Mouse (Mus musculus): ENCODE measurements around the gene Trappc4. TPM values are rescaled to one million over a fixed set of nuclear protein-coding genes. Genes with fewer than 3 reads are reported as not detected.

Trappc4 gene
- polyA plus RNA-seq, 1 experiment from 2014 or later: 123 TPM

GRCm38 (mm10) chr9:44398551-44398950 lies 8.8 kb downstream of the Trappc4 start:
- Histone ChIP-seq H3K9ac (replicated peaks; ENCODE audit: low read depth, low read length) (no peak overlapping the region), H3K36me3 (ENCODE audit: control insufficient read depth, insufficient read depth, low read length) (peaks cover 24% of the 10 kb centered on the region), H3K9me3 (ENCODE audit: control insufficient read depth, low read depth, low read length) (no peaks in the 10 kb centered on the region), H3K27me3 (ENCODE audit: control insufficient read depth, insufficient read depth, low read length) (no peaks in the 10 kb centered on the region), H3K4me3 (ENCODE audit: low read depth, low read length) (no peak overlapping the region), H3K4me2 (replicated peaks; ENCODE audit: low read depth, low read length) (peak overlapping the region; percentile 84), H3K4me1 (ENCODE audit: control insufficient read depth, insufficient read depth, low read length) (0 out of 2 replicates have a peak, but pooled peaks cover 8% of the 10 kb centered on the region), H3K27ac (ENCODE audit: low read length) (no peak overlapping the region)
- WGBS: 78% methylated on average over 9 of the region's 9 CpGs
- no peak for ATAC-seq (ENCODE audit: insufficient number of reproducible peaks, insufficient read depth, low FRiP score, low read depth)

- Histone ChIP-seq H3K27ac (ENCODE audit: low read length) (no peak overlapping the region), H3K4me1 (ENCODE audit: control insufficient read depth, insufficient read depth, low read length) (0 out of 2 replicates have a peak, but pooled peaks cover 8% of the 10 kb centered on the region), H3K9me3 (ENCODE audit: control insufficient read depth, low read depth, low read length) (no peaks in the 10 kb centered on the region), H3K36me3 (ENCODE audit: control insufficient read depth, insufficient read depth, low read length) (peaks cover 19% of the 10 kb centered on the region), H3K4me2 (replicated peaks; ENCODE audit: low read depth, low read length) (peak overlapping the region; percentile 84), H3K27me3 (ENCODE audit: control insufficient read depth, insufficient read depth, low read length) (no peaks in the 10 kb centered on the region), H3K9ac (replicated peaks; ENCODE audit: low read depth, low read length) (no peak overlapping the region), H3K4me3 (ENCODE audit: low read depth, low read length) (peak overlapping the region; percentile 77; the same call in 1 of the 2 replicates)
- 19% methylated on average over 4 of the region's 4 CpGs for WGBS
- ATAC-seq (ENCODE audit: insufficient number of reproducible peaks, insufficient read depth, low FRiP score, low read depth): no peak
Observed at GRCm38 (mm10) chr9:44398087-44398486, 9.3 kb downstream of the Trappc4 start.

- H3K27ac ChIP-seq (ENCODE audit: low read length): peak within 1 kb of the TSS; percentile 74; the same call in 1 of the 2 replicates
- H3K4me3 ChIP-seq (ENCODE audit: low read depth, low read length): peak within 1 kb of the TSS; percentile 77
- under 1% methylated on average over 43 of the region's 43 CpGs for WGBS
- peak within 1 kb of the TSS; percentile 63 for H3K9ac ChIP-seq (replicated peaks; ENCODE audit: low read depth, low read length)
- peaks cover 8% of the 10 kb centered on the region for H3K36me3 ChIP-seq (ENCODE audit: control insufficient read depth, insufficient read depth, low read length)
- H3K4me2 ChIP-seq (replicated peaks; ENCODE audit: low read depth, low read length): peak within 1 kb of the TSS; percentile 84
- 0 out of 2 replicates have a peak, but pooled peaks cover 8% of the 10 kb centered on the region for H3K4me1 ChIP-seq (ENCODE audit: control insufficient read depth, insufficient read depth, low read length)
- H3K9me3 ChIP-seq (ENCODE audit: control insufficient read depth, low read depth, low read length): no peaks in the 10 kb centered on the region
- ATAC-seq (ENCODE audit: insufficient number of reproducible peaks, insufficient read depth, low FRiP score, low read depth): peak; percentile 99
- no peaks in the 10 kb centered on the region for H3K27me3 ChIP-seq (ENCODE audit: control insufficient read depth, insufficient read depth, low read length)
Observed at GRCm38 (mm10) chr9:44396684-44397411, 10.6 kb downstream of the Trappc4 start, which contains the start of gene Slc37a4. Gene Slc37a4 (plus strand): TSS chr9:44396852.

- WGBS: 41% methylated on average over 4 of the region's 4 CpGs
- peaks cover 45% of the 10 kb centered on the region for H3K36me3 ChIP-seq (ENCODE audit: control insufficient read depth, insufficient read depth, low read length)
Observed at GRCm38 (mm10) chr9:44391466-44391865, 15.9 kb downstream of the Trappc4 start.

GRCm38 (mm10) chr9:44389273-44389672 lies 18.1 kb downstream of the Trappc4 start:
- H3K9ac ChIP-seq (replicated peaks; ENCODE audit: low read depth, low read length): no peak overlapping the region
- no peaks in the 10 kb centered on the region for H3K4me1 ChIP-seq (ENCODE audit: control insufficient read depth, insufficient read depth, low read length)
- no peak overlapping the region for H3K4me3 ChIP-seq (ENCODE audit: low read depth, low read length)
- H3K27me3 ChIP-seq (ENCODE audit: control insufficient read depth, insufficient read depth, low read length): no peaks in the 10 kb centered on the region
- peaks cover 66% of the 10 kb centered on the region for H3K36me3 ChIP-seq (ENCODE audit: control insufficient read depth, insufficient read depth, low read length)
- H3K27ac ChIP-seq (ENCODE audit: low read length): no peak overlapping the region
- WGBS: 58% methylated on average over 8 of the region's 8 CpGs
- H3K4me2 ChIP-seq (replicated peaks; ENCODE audit: low read depth, low read length): no peak overlapping the region
- H3K9me3 ChIP-seq (ENCODE audit: control insufficient read depth, low read depth, low read length): no peaks in the 10 kb centered on the region
- no peak for ATAC-seq (ENCODE audit: insufficient number of reproducible peaks, insufficient read depth, low FRiP score, low read depth)

More at GRCm38 (mm10) chr9:44391466-44391865, 15.9 kb downstream of the Trappc4 start:
- H3K9me3 ChIP-seq (ENCODE audit: control insufficient read depth, low read depth, low read length): no peaks in the 10 kb centered on the region
- no peaks in the 10 kb centered on the region for H3K27me3 ChIP-seq (ENCODE audit: control insufficient read depth, insufficient read depth, low read length)
- peak; percentile 37; the same call in 1 of the 2 replicates for ATAC-seq (ENCODE audit: insufficient number of reproducible peaks, insufficient read depth, low FRiP score, low read depth)
- no peak overlapping the region for H3K9ac ChIP-seq (replicated peaks; ENCODE audit: low read depth, low read length)
- H3K27ac ChIP-seq (ENCODE audit: low read length): no peak overlapping the region
- 0 out of 2 replicates have a peak, but pooled peaks cover 3% of the 10 kb centered on the region for H3K4me1 ChIP-seq (ENCODE audit: control insufficient read depth, insufficient read depth, low read length)
- H3K4me3 ChIP-seq (ENCODE audit: low read depth, low read length): no peak overlapping the region
- H3K4me2 ChIP-seq (replicated peaks; ENCODE audit: low read depth, low read length): no peak overlapping the region

GRCm38 (mm10) chr9:44387221-44387620 lies 20.2 kb downstream of the Trappc4 start:
- no peaks in the 10 kb centered on the region for H3K4me1 ChIP-seq (ENCODE audit: control insufficient read depth, insufficient read depth, low read length)
- peaks cover 87% of the 10 kb centered on the region for H3K36me3 ChIP-seq (ENCODE audit: control insufficient read depth, insufficient read depth, low read length)
- ATAC-seq (ENCODE audit: insufficient number of reproducible peaks, insufficient read depth, low FRiP score, low read depth): no peak
- H3K4me3 ChIP-seq (ENCODE audit: low read depth, low read length): no peak overlapping the region
- no peak overlapping the region for H3K4me2 ChIP-seq (replicated peaks; ENCODE audit: low read depth, low read length)
- H3K9ac ChIP-seq (replicated peaks; ENCODE audit: low read depth, low read length): no peak overlapping the region
- H3K27ac ChIP-seq (ENCODE audit: low read length): no peak overlapping the region
- 78% methylated on average over 3 of the region's 3 CpGs for WGBS
- H3K27me3 ChIP-seq (ENCODE audit: control insufficient read depth, insufficient read depth, low read length): no peaks in the 10 kb centered on the region
- H3K9me3 ChIP-seq (ENCODE audit: control insufficient read depth, low read depth, low read length): no peaks in the 10 kb centered on the region

GRCm38 (mm10) chr9:44384596-44384995 lies 22.8 kb downstream of the Trappc4 start:
- 88% methylated on average over 13 of the region's 13 CpGs for WGBS
- H3K9ac ChIP-seq (replicated peaks; ENCODE audit: low read depth, low read length): no peak overlapping the region
- no peak overlapping the region for H3K4me2 ChIP-seq (replicated peaks; ENCODE audit: low read depth, low read length)
- H3K27me3 ChIP-seq (ENCODE audit: control insufficient read depth, insufficient read depth, low read length): no peaks in the 10 kb centered on the region
- H3K4me3 ChIP-seq (ENCODE audit: low read depth, low read length): no peak overlapping the region
- H3K9me3 ChIP-seq (ENCODE audit: control insufficient read depth, low read depth, low read length): no peaks in the 10 kb centered on the region
- ATAC-seq (ENCODE audit: insufficient number of reproducible peaks, insufficient read depth, low FRiP score, low read depth): no peak
- H3K4me1 ChIP-seq (ENCODE audit: control insufficient read depth, insufficient read depth, low read length): peaks cover 8% of the 10 kb centered on the region
- peaks cover 81% of the 10 kb centered on the region for H3K36me3 ChIP-seq (ENCODE audit: control insufficient read depth, insufficient read depth, low read length)
- H3K27ac ChIP-seq (ENCODE audit: low read length): no peak overlapping the region

- Histone ChIP-seq H3K9ac (replicated peaks; ENCODE audit: low read depth, low read length) (peak overlapping the region; percentile 92), H3K27me3 (ENCODE audit: control insufficient read depth, insufficient read depth, low read length) (no peaks in the 10 kb centered on the region), H3K9me3 (ENCODE audit: control insufficient read depth, low read depth, low read length) (no peaks in the 10 kb centered on the region), H3K36me3 (ENCODE audit: control insufficient read depth, insufficient read depth, low read length) (peaks cover 38% of the 10 kb centered on the region), H3K4me3 (ENCODE audit: low read depth, low read length) (peak overlapping the region; percentile 69), H3K4me1 (ENCODE audit: control insufficient read depth, insufficient read depth, low read length) (peaks cover 8% of the 10 kb centered on the region), H3K27ac (ENCODE audit: low read length) (peak overlapping the region; percentile 83), H3K4me2 (replicated peaks; ENCODE audit: low read depth, low read length) (peak overlapping the region; percentile 98)
- ATAC-seq (ENCODE audit: insufficient number of reproducible peaks, insufficient read depth, low FRiP score, low read depth): no peak; the same call in 1 of the 2 replicates
- 5% methylated on average over 15 of the region's 15 CpGs for WGBS
Observed at GRCm38 (mm10) chr9:44379862-44380261, 27.5 kb downstream of the Trappc4 start.

All from stomach, embryonic 14.5 days (tissue).